ENCODE assay signal across 15 mouse cellular contexts in the genomic region with DNA sequence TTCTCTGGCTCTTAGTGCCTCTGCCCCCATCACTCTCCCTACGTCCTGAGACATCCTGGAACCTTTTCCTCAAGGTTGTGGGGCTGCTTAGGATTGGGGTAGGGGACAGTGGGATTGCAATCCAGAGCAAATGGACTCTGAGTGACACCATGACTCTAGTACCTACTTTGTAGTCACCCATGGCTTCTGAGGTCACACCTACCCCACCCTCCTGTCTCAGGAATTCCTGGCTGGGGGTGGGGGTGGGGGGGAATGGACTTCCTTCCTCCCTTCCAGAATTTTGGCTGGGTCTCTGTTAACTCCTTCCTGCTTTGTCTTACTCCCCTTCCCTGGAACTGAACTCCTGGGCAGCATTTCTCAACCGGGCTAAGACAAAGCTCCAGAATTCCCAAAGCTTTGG. TPM values are rescaled to one million over a fixed set of nuclear protein-coding genes. Genes with fewer than 3 reads are reported as not detected.
DNase-seq lines count a peak whose midpoint lies in the region; ATAC-seq lines count a peak whose summit lies in the region.
"Had no signal": no experiment of that assay in that cellular context is flagged by ENCODE, and none has a peak within 500 bp of the region (broad histone marks: within the 10 kb centered on the region; RNA-seq: fewer than 3 reads in every experiment).

No protein-coding gene starts in this region.

- DNase-seq in hindbrain, embryonic 11.5 days (ENCODE audit: low spot score), result no peak
- no peak for DNase-seq in midbrain, embryonic 10.5 days (ENCODE audit: low spot score)
- DNase-seq in gastrocnemius, postnatal 36 days, result no peak
- DNase-seq in left cerebral cortex, adult 8-10 months (ENCODE audit: low spot score in 2 of 2), result no peak
- DNase-seq: adrenal gland, postnatal 10 days; cerebellum, adult 11-12 months; right cerebral cortex, postnatal 25 days had no signal

- no peak for ATAC-seq in hindbrain, embryonic 13.5 days (ENCODE audit: low FRiP score)
- no peak for ATAC-seq in hindbrain, embryonic 11.5 days (ENCODE audit: low FRiP score)
- no peak for ATAC-seq in midbrain, embryonic 16.5 days
- no peak for ATAC-seq in intestine, embryonic 15.5 days
- no peak for ATAC-seq in neural tube, embryonic 15.5 days (ENCODE audit: low FRiP score)
- ATAC-seq: inflammation-experienced regulatory T-cells, adult 6 months; Patski had no signal

- intact Hi-C loops in gastrocnemius, postnatal 36 days (cut with DNase I), result no loop called here

- H3K36me3 ChIP-seq in hindbrain, embryonic 13.5 days, result no peaks in the 10 kb centered on the region
- H3K36me3 ChIP-seq in hindbrain, embryonic 11.5 days (ENCODE audit: control insufficient read depth, insufficient read depth, low read length), result no peaks in the 10 kb centered on the region
- H3K36me3 ChIP-seq in midbrain, embryonic 10.5 days, result no peaks in the 10 kb centered on the region
- no peaks in the 10 kb centered on the region for H3K36me3 ChIP-seq in midbrain, embryonic 16.5 days (ENCODE audit: control insufficient read depth, insufficient read depth, low read length)
- no peaks in the 10 kb centered on the region for H3K36me3 ChIP-seq in intestine, embryonic 15.5 days
- H3K36me3 ChIP-seq in neural tube, embryonic 15.5 days, result no peaks in the 10 kb centered on the region
- H3K36me3 ChIP-seq: neural tube, embryonic 12.5 days had no signal

- H3K9ac ChIP-seq in hindbrain, embryonic 13.5 days, result no peak overlapping the region
- H3K9ac ChIP-seq in hindbrain, embryonic 11.5 days (ENCODE audit: low read depth, low read length), result no peak overlapping the region
- no peak overlapping the region for H3K9ac ChIP-seq in midbrain, embryonic 16.5 days (ENCODE audit: low read depth, low read length)
- no peak overlapping the region for H3K9ac ChIP-seq in intestine, embryonic 15.5 days
- H3K9ac ChIP-seq in neural tube, embryonic 15.5 days (replicated peaks), result no peak overlapping the region

- peaks cover 16% of the 10 kb centered on the region for H3K4me1 ChIP-seq in hindbrain, embryonic 13.5 days (replicated peaks)
- no peaks in the 10 kb centered on the region for H3K4me1 ChIP-seq in hindbrain, embryonic 11.5 days (replicated peaks; ENCODE audit: control insufficient read depth, insufficient read depth, low read length)
- H3K4me1 ChIP-seq in midbrain, embryonic 10.5 days, result peaks cover 37% of the 10 kb centered on the region
- H3K4me1 ChIP-seq in midbrain, embryonic 16.5 days (ENCODE audit: control insufficient read depth, insufficient read depth, low read length), result peaks cover 5% of the 10 kb centered on the region
- peaks cover 7% of the 10 kb centered on the region; the same call in 1 of the 2 replicates for H3K4me1 ChIP-seq in intestine, embryonic 15.5 days (replicated peaks)
- peaks cover 13% of the 10 kb centered on the region for H3K4me1 ChIP-seq in neural tube, embryonic 15.5 days

- 80% methylated on average over 2 of the region's 2 CpGs for WGBS in hindbrain, embryonic 13.5 days
- 70% methylated on average over 2 of the region's 2 CpGs for WGBS in hindbrain, embryonic 11.5 days
- 74% methylated on average over 2 of the region's 2 CpGs for WGBS in midbrain, embryonic 10.5 days
- WGBS in midbrain, embryonic 16.5 days, result 82% methylated on average over 2 of the region's 2 CpGs
- WGBS in intestine, embryonic 15.5 days, result 71% methylated on average over 2 of the region's 2 CpGs
- WGBS in neural tube, embryonic 15.5 days, result 59% methylated on average over 2 of the region's 2 CpGs

- peaks cover 30% of the 10 kb centered on the region for H3K27me3 ChIP-seq in hindbrain, embryonic 13.5 days
- no peaks in the 10 kb centered on the region; the same call in none of the 2 replicates for H3K27me3 ChIP-seq in hindbrain, embryonic 11.5 days (ENCODE audit: control insufficient read depth, insufficient read depth, low read length)
- H3K27me3 ChIP-seq in midbrain, embryonic 10.5 days (ENCODE audit: low read depth, poor library complexity, severe bottlenecking), result peaks cover 21% of the 10 kb centered on the region
- no peaks in the 10 kb centered on the region for H3K27me3 ChIP-seq in midbrain, embryonic 16.5 days (ENCODE audit: control insufficient read depth, insufficient read depth, low read depth, low read length)
- no peaks in the 10 kb centered on the region for H3K27me3 ChIP-seq in intestine, embryonic 15.5 days (replicated peaks)
- peaks cover 15% of the 10 kb centered on the region; the same call in 1 of the 2 replicates for H3K27me3 ChIP-seq in neural tube, embryonic 15.5 days (replicated peaks)
- H3K27me3 ChIP-seq: Patski had no signal

- H3K4me2 ChIP-seq in hindbrain, embryonic 13.5 days, result no peak overlapping the region
- H3K4me2 ChIP-seq in hindbrain, embryonic 11.5 days (replicated peaks; ENCODE audit: low read depth, low read length), result no peak overlapping the region
- H3K4me2 ChIP-seq in midbrain, embryonic 16.5 days (ENCODE audit: low read length), result no peak overlapping the region
- H3K4me2 ChIP-seq in intestine, embryonic 15.5 days (replicated peaks), result peak overlapping the region; percentile 92; the same call in 1 of the 2 replicates
- H3K4me2 ChIP-seq in neural tube, embryonic 15.5 days, result peak overlapping the region; percentile 91

- H3K4me3 ChIP-seq in hindbrain, embryonic 13.5 days, result peak overlapping the region; percentile 46; the same call in 1 of the 2 replicates
- H3K4me3 ChIP-seq in hindbrain, embryonic 11.5 days (ENCODE audit: low read depth, low read length), result no peak overlapping the region
- H3K4me3 ChIP-seq in midbrain, embryonic 10.5 days, result peak overlapping the region; percentile 58; the same call in 1 of the 2 replicates
- no peak overlapping the region for H3K4me3 ChIP-seq in midbrain, embryonic 16.5 days (ENCODE audit: low read depth, low read length)
- no peak overlapping the region for H3K4me3 ChIP-seq in intestine, embryonic 15.5 days (replicated peaks)
- peak overlapping the region; percentile 51 for H3K4me3 ChIP-seq in neural tube, embryonic 15.5 days (replicated peaks)

- H3K27ac ChIP-seq in hindbrain, embryonic 13.5 days, result no peak overlapping the region
- H3K27ac ChIP-seq in hindbrain, embryonic 11.5 days (ENCODE audit: low read depth, low read length), result no peak overlapping the region
- no peak overlapping the region for H3K27ac ChIP-seq in midbrain, embryonic 10.5 days (replicated peaks)
- no peak overlapping the region for H3K27ac ChIP-seq in midbrain, embryonic 16.5 days (ENCODE audit: low read length)
- no peak overlapping the region for H3K27ac ChIP-seq in intestine, embryonic 15.5 days
- H3K27ac ChIP-seq in neural tube, embryonic 15.5 days (replicated peaks), result no peak overlapping the region
- H3K27ac ChIP-seq: neural tube, embryonic 12.5 days had no signal

- no peaks in the 10 kb centered on the region for H3K9me3 ChIP-seq in hindbrain, embryonic 13.5 days
- peaks cover 2% of the 10 kb centered on the region; the same call in 1 of the 2 replicates for H3K9me3 ChIP-seq in hindbrain, embryonic 11.5 days (ENCODE audit: control insufficient read depth, low read length)
- 0 out of 2 replicates have a peak, but pooled peaks cover 5% of the 10 kb centered on the region for H3K9me3 ChIP-seq in midbrain, embryonic 10.5 days (replicated peaks)
- H3K9me3 ChIP-seq in midbrain, embryonic 16.5 days (replicated peaks; ENCODE audit: control insufficient read depth, low read length, poor library complexity, severe bottlenecking), result no peaks in the 10 kb centered on the region
- H3K9me3 ChIP-seq in intestine, embryonic 15.5 days, result no peaks in the 10 kb centered on the region
- no peaks in the 10 kb centered on the region for H3K9me3 ChIP-seq in neural tube, embryonic 15.5 days (replicated peaks)
- H3K9me3 ChIP-seq: neural tube, embryonic 12.5 days had no signal

RNA-seq across cellular contexts. Expression of a gene that starts 1.0 kb away (rescaled TPM):
- polyA plus RNA-seq in hindbrain, embryonic 13.5 days (2015; fragmentation: Nextera tagmentation; extraction: Ambion mirVana), result 1.8 and 2.3 TPM in 2 replicates
- polyA plus RNA-seq in hindbrain, embryonic 11.5 days (2014; fragmentation: Nextera tagmentation; extraction: Ambion mirVana), result 1.6 and 2.6 TPM in 2 replicates
- 2.4 and 2.6 TPM in 2 replicates for polyA plus RNA-seq in midbrain, embryonic 10.5 days (2016; fragmentation: Nextera tagmentation; extraction: Ambion mirVana)
- polyA plus RNA-seq in midbrain, embryonic 16.5 days (2015; fragmentation: Nextera tagmentation; extraction: Ambion mirVana), result 3.4 and 4.5 TPM in 2 replicates
- 1.4 and 1.5 TPM in 2 replicates for polyA plus RNA-seq in intestine, embryonic 15.5 days (2015; fragmentation: Nextera tagmentation; extraction: Ambion mirVana)
- polyA plus RNA-seq in neural tube, embryonic 15.5 days (2015; fragmentation: Nextera tagmentation; extraction: Ambion mirVana), result 3.1 and 3.3 TPM in 2 replicates
- total RNA-seq in gastrocnemius, postnatal 36 days (2021), result 1 to 10 TPM; 2.2 to 2.6 TPM
- 1 to 10 TPM; 2.2 to 2.7 (median 2.5) TPM for total RNA-seq in left cerebral cortex, adult 8-10 months (2022)

RNA-seq across cellular contexts. Expression of a gene that starts 14.7 kb away (rescaled TPM):
- polyA plus RNA-seq in hindbrain, embryonic 13.5 days (2015; fragmentation: Nextera tagmentation; extraction: Ambion mirVana), result 36.9 and 37.1 TPM in 2 replicates
- 42.2 and 42.4 TPM in 2 replicates for polyA plus RNA-seq in hindbrain, embryonic 11.5 days (2014; fragmentation: Nextera tagmentation; extraction: Ambion mirVana)
- 51.0 and 51.9 TPM in 2 replicates for polyA plus RNA-seq in midbrain, embryonic 10.5 days (2016; fragmentation: Nextera tagmentation; extraction: Ambion mirVana)
- 33.8 and 36.5 TPM in 2 replicates for polyA plus RNA-seq in midbrain, embryonic 16.5 days (2015; fragmentation: Nextera tagmentation; extraction: Ambion mirVana)
- polyA plus RNA-seq in intestine, embryonic 15.5 days (2015; fragmentation: Nextera tagmentation; extraction: Ambion mirVana), result 36.8 and 39.4 TPM in 2 replicates
- 37.8 and 37.9 TPM in 2 replicates for polyA plus RNA-seq in neural tube, embryonic 15.5 days (2015; fragmentation: Nextera tagmentation; extraction: Ambion mirVana)
- 10 to 100 TPM; 36.9 to 39.9 TPM for total RNA-seq in gastrocnemius, postnatal 36 days (2021)
- total RNA-seq in left cerebral cortex, adult 8-10 months (2022), result 10 to 100 TPM; 40.2 to 46.7 (median 43.1) TPM

RNA-seq across cellular contexts. Expression of a gene that starts 37.2 kb away (rescaled TPM):
- 6.6 and 8.2 TPM in 2 replicates for polyA plus RNA-seq in hindbrain, embryonic 13.5 days (2015; fragmentation: Nextera tagmentation; extraction: Ambion mirVana)
- 1.4 and 2.0 TPM in 2 replicates for polyA plus RNA-seq in hindbrain, embryonic 11.5 days (2014; fragmentation: Nextera tagmentation; extraction: Ambion mirVana)
- polyA plus RNA-seq in midbrain, embryonic 10.5 days (2016; fragmentation: Nextera tagmentation; extraction: Ambion mirVana), result 4.3 and 4.8 TPM in 2 replicates
- 10.6 TPM in 2 replicates for polyA plus RNA-seq in midbrain, embryonic 16.5 days (2015; fragmentation: Nextera tagmentation; extraction: Ambion mirVana)
- polyA plus RNA-seq in intestine, embryonic 15.5 days (2015; fragmentation: Nextera tagmentation; extraction: Ambion mirVana), result 6.5 and 7.3 TPM in 2 replicates
- 11.6 and 13.3 TPM in 2 replicates for polyA plus RNA-seq in neural tube, embryonic 15.5 days (2015; fragmentation: Nextera tagmentation; extraction: Ambion mirVana)
- 1 to 10 TPM; 9.6 to 10.0 TPM for total RNA-seq in gastrocnemius, postnatal 36 days (2021)
- total RNA-seq in left cerebral cortex, adult 8-10 months (2022), result 100 to 1,000 TPM; 159 to 188 (median 167) TPM

RNA-seq across cellular contexts. Expression of a gene that starts 47.5 kb away (rescaled TPM):
- 1.6 and 2.3 TPM in 2 replicates for polyA plus RNA-seq in hindbrain, embryonic 13.5 days (2015; fragmentation: Nextera tagmentation; extraction: Ambion mirVana)
- 0.89 and 1.7 TPM in 2 replicates for polyA plus RNA-seq in hindbrain, embryonic 11.5 days (2014; fragmentation: Nextera tagmentation; extraction: Ambion mirVana)
- polyA plus RNA-seq in midbrain, embryonic 10.5 days (2016; fragmentation: Nextera tagmentation; extraction: Ambion mirVana), result 0.60 and 1.5 TPM in 2 replicates
- polyA plus RNA-seq in midbrain, embryonic 16.5 days (2015; fragmentation: Nextera tagmentation; extraction: Ambion mirVana), result 4.0 and 4.8 TPM in 2 replicates
- 2.5 and 2.8 TPM in 2 replicates for polyA plus RNA-seq in intestine, embryonic 15.5 days (2015; fragmentation: Nextera tagmentation; extraction: Ambion mirVana)
- polyA plus RNA-seq in neural tube, embryonic 15.5 days (2015; fragmentation: Nextera tagmentation; extraction: Ambion mirVana), result 1.2 and 2.1 TPM in 2 replicates
- not detected for total RNA-seq in gastrocnemius, postnatal 36 days (2021)
- 1 to 10 TPM; 1.2 to 2.5 (median 1.5) TPM for total RNA-seq in left cerebral cortex, adult 8-10 months (2022)
- total RNA-seq: megakaryocyte progenitor cell, adult 5-6 weeks had no signal
- polyA plus RNA-seq: inflammation-experienced regulatory T-cells, adult 6 months had no signal

RNA-seq across cellular contexts. Expression of a gene that starts 58.2 kb away (rescaled TPM):
- polyA plus RNA-seq in hindbrain, embryonic 13.5 days (2015; fragmentation: Nextera tagmentation; extraction: Ambion mirVana), result 38.5 and 39.7 TPM in 2 replicates
- polyA plus RNA-seq in hindbrain, embryonic 11.5 days (2014; fragmentation: Nextera tagmentation; extraction: Ambion mirVana), result 29.2 and 50.2 TPM in 2 replicates
- 49.3 and 52.7 TPM in 2 replicates for polyA plus RNA-seq in midbrain, embryonic 10.5 days (2016; fragmentation: Nextera tagmentation; extraction: Ambion mirVana)
- polyA plus RNA-seq in midbrain, embryonic 16.5 days (2015; fragmentation: Nextera tagmentation; extraction: Ambion mirVana), result 35.5 and 40.9 TPM in 2 replicates
- polyA plus RNA-seq in intestine, embryonic 15.5 days (2015; fragmentation: Nextera tagmentation; extraction: Ambion mirVana), result 109 and 114 TPM in 2 replicates
- 40.9 and 55.5 TPM in 2 replicates for polyA plus RNA-seq in neural tube, embryonic 15.5 days (2015; fragmentation: Nextera tagmentation; extraction: Ambion mirVana)
- total RNA-seq in gastrocnemius, postnatal 36 days (2021), result 10 to 100 TPM; 15.9 to 20.6 TPM
- total RNA-seq in left cerebral cortex, adult 8-10 months (2022), result 10 to 100 TPM; 13.6 to 16.9 (median 15.6) TPM

Comparison
In these comparisons a context has a peak if more than half of its experiments do, and no peak if none do; other contexts are left out.
1. H3K4me3 ChIP-seq: peak in hindbrain, embryonic 13.5 days (single experiment), midbrain, embryonic 10.5 days (single experiment) and neural tube, embryonic 15.5 days (single experiment); none in hindbrain, embryonic 11.5 days (single experiment), midbrain, embryonic 16.5 days (single experiment) and intestine, embryonic 15.5 days (single experiment).
2. H3K4me2 ChIP-seq: peak in intestine, embryonic 15.5 days (single experiment) and neural tube, embryonic 15.5 days (single experiment); none in hindbrain, embryonic 13.5 days (single experiment), hindbrain, embryonic 11.5 days (single experiment) and midbrain, embryonic 16.5 days (single experiment).